Mouse (Mus musculus): Measurements from ENCODE around the gene Olfr1061. TPM values are rescaled to one million over a fixed set of nuclear protein-coding genes. Genes with fewer than 3 reads are reported as not detected.

Gene Olfr1061
- polyA plus RNA-seq (2012; fragmentation: generic; extraction: Trizol) = not detected

DNA sequence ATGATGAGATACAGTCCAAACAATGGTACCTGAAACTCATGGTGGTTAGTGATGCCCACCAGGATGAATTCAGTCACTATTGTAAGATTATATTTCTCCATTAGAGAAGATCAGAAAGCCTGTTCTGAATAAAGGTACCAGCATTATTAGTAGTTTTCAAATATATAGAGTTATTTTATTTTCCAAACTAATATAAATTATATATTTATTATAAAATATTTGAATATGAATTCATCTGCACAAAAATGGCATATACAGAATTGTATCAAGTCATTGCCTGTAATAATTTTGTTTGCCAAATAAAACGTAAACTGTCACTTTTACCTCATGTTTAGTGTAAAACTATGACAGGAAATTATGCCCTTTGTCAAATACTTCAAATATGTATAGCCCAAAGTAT lies at the start of gene Olfr1061:
Olfr1061 (minus strand) TSS at position 101 of the 400 bp plus-strand sequence.

DNA sequence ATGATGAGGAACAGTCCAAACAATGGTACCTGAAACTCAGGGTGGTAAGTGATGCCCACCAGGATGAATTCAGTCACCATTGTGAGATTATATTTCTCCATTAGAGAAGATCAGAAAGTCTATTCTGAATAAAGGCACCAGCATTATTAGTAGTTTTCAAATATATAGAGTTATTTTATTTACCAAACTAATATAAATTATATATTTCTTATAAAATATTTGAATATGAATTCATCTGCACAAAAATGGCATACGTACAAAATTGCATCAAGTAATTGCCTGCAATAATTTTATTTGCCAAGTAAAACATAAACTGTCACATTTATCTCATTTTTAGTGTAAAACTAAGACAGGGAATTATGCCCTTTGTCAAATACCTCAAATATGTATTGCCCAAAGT lies 42.3 kb upstream of the Olfr1061 start, which contains the start of gene Olfr1066:
Olfr1066 (minus strand) TSS at position 101 of the 400 bp plus-strand sequence.

DNA sequence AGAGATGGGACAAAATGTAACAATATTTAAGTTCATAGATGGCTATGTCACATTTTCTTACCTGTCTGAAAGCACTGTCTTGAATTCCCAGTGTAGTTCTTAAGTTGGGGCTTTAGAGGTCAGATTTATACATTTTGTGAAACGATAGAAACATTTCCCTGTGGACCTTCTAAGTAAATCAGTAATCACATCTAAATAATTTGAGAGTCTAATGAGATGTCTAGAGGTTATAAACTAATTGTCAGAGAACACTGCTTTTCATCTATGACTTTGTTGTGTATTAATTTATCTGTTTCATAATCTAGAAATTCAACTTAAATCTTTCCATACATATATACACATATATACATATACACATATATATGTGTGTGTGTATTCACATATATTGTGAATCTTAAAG lies 36.6 kb upstream of the Olfr1061 start, which contains the start of gene Olfr1065:
Olfr1065 (minus strand) TSS at position 101 of the 400 bp plus-strand sequence.

GRCm38 (mm10) chr2:86426649-86427048 lies 12.8 kb upstream of the Olfr1061 start, which contains the start of gene Olfr1062:
Olfr1062 (minus strand) TSS chr2:86426749.

GRCm38 (mm10) chr2:86388461-86388860 lies 25.4 kb downstream of the Olfr1061 start, which contains the start of gene Olfr1058:
Olfr1058 (minus strand) TSS chr2:86388561.

DNA sequence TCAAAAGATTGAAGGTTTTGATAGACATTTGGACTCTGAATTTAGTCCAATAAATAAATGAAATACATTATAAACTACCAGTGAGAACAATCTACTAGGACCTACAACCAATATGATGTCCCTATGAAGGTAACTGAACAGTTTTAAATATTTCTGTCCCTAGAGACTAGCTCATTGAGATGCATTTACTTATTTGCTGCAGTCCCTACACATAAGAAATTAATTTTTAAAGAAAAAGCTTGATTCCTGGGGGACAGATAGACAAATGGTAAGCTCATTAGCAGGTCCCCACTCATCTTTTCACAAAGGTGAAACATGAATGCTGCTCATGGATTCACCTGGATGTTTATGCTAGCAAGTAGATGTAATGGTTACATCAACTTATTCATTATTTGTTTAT lies 35.6 kb downstream of the Olfr1061 start, which contains the start of gene Olfr1057:
Olfr1057 (minus strand) TSS at position 101 of the 400 bp plus-strand sequence.

Other genes starting within 250 kb of the Olfr1061 start
- not detected for gene Olfr1043, start 246.5 kb downstream of the Olfr1061 start, polyA plus RNA-seq (2012; fragmentation: generic; extraction: Trizol)
- not detected for gene Olfr1044, start 236.2 kb downstream of the Olfr1061 start, polyA plus RNA-seq (2012; fragmentation: generic; extraction: Trizol)
- gene Olfr52, start 228.4 kb downstream of the Olfr1061 start, polyA plus RNA-seq (2012; fragmentation: generic; extraction: Trizol) = not detected
- gene Olfr1045, start 211.0 kb downstream of the Olfr1061 start, polyA plus RNA-seq (2012; fragmentation: generic; extraction: Trizol) = not detected
- gene Olfr1046, start 194.7 kb downstream of the Olfr1061 start, polyA plus RNA-seq (2012; fragmentation: generic; extraction: Trizol) = not detected
- gene Olfr1047, start 182.6 kb downstream of the Olfr1061 start, polyA plus RNA-seq (2012; fragmentation: generic; extraction: Trizol) = not detected
- not detected for gene Olfr1048, start 173.8 kb downstream of the Olfr1061 start, polyA plus RNA-seq (2012; fragmentation: generic; extraction: Trizol)
- gene Olfr1049, start 155.7 kb downstream of the Olfr1061 start, polyA plus RNA-seq (2012; fragmentation: generic; extraction: Trizol) = not detected
- gene Olfr1051, start 135.0 kb downstream of the Olfr1061 start, polyA plus RNA-seq (2012; fragmentation: generic; extraction: Trizol) = not detected
- gene Olfr1052, start 121.6 kb downstream of the Olfr1061 start, polyA plus RNA-seq (2012; fragmentation: generic; extraction: Trizol) = not detected
- not detected for gene Olfr1053, start 98.8 kb downstream of the Olfr1061 start, polyA plus RNA-seq (2012; fragmentation: generic; extraction: Trizol)
- gene Olfr1054, start 78.6 kb downstream of the Olfr1061 start, polyA plus RNA-seq (2012; fragmentation: generic; extraction: Trizol) = not detected
- not detected for gene Olfr1055, start 63.8 kb downstream of the Olfr1061 start, polyA plus RNA-seq (2012; fragmentation: generic; extraction: Trizol)
- not detected for gene Olfr1056, start 51.6 kb downstream of the Olfr1061 start, polyA plus RNA-seq (2012; fragmentation: generic; extraction: Trizol)
- gene Olfr1057, start 35.7 kb downstream of the Olfr1061 start, polyA plus RNA-seq (2012; fragmentation: generic; extraction: Trizol) = not detected
- gene Olfr1058, start 25.5 kb downstream of the Olfr1061 start, polyA plus RNA-seq (2012; fragmentation: generic; extraction: Trizol) = not detected
- not detected for gene Olfr1062, start 12.7 kb upstream of the Olfr1061 start, polyA plus RNA-seq (2012; fragmentation: generic; extraction: Trizol)
- not detected for gene Olfr1065, start 36.5 kb upstream of the Olfr1061 start, polyA plus RNA-seq (2012; fragmentation: generic; extraction: Trizol)
- gene Olfr1066, start 42.2 kb upstream of the Olfr1061 start, polyA plus RNA-seq (2012; fragmentation: generic; extraction: Trizol) = not detected
- gene Olfr228, start 73.3 kb upstream of the Olfr1061 start, polyA plus RNA-seq (2012; fragmentation: generic; extraction: Trizol) = not detected
- gene Olfr1076, start 94.4 kb upstream of the Olfr1061 start, polyA plus RNA-seq (2012; fragmentation: generic; extraction: Trizol) = not detected
- not detected for gene Olfr1079, start 128.4 kb upstream of the Olfr1061 start, polyA plus RNA-seq (2012; fragmentation: generic; extraction: Trizol)
- not detected for gene Olfr1080, start 144.2 kb upstream of the Olfr1061 start, polyA plus RNA-seq (2012; fragmentation: generic; extraction: Trizol)
- gene Olfr1082, start 184.9 kb upstream of the Olfr1061 start, polyA plus RNA-seq (2012; fragmentation: generic; extraction: Trizol) = not detected
- gene Olfr1084, start 225.7 kb upstream of the Olfr1061 start, polyA plus RNA-seq (2012; fragmentation: generic; extraction: Trizol) = not detected
- not detected for gene Olfr1085, start 248.0 kb upstream of the Olfr1061 start, polyA plus RNA-seq (2012; fragmentation: generic; extraction: Trizol)